Mouse (Mus musculus) thymus, adult 2 months (tissue): ENCODE data around the gene Gkn1. TPM values are rescaled to one million over a fixed set of nuclear protein-coding genes. Genes with fewer than 3 reads are reported as not detected.
A peak's percentile ranks its signal among the peaks of the same experiment; 100 is the strongest.

Experiments used
- DNase-seq: peaks from one replicate; pipeline ENCODE4 v3.0.0; 2021
- H3K27ac ChIP-seq: fragments of 200-500 bp; 2 replicates; pipeline ENCODE4 v1.5.1; 2012; ENCODE audit warnings: low read length, control low read depth; ENCODE audit not compliant: control insufficient read depth, insufficient read depth
- H3K27me3 ChIP-seq: fragments of 200-500 bp; 2 replicates; pipeline ENCODE4 v1.6.1; 2012; ENCODE audit warnings: mild to moderate bottlenecking, low read length, moderate library complexity, mixed read lengths; ENCODE audit not compliant: control insufficient read depth, insufficient read depth
- H3K36me3 ChIP-seq: fragments of 200-500 bp; 2 replicates; pipeline ENCODE4 v1.6.1; 2012; ENCODE audit warnings: mild to moderate bottlenecking, low read length, moderate library complexity; ENCODE audit not compliant: control insufficient read depth, insufficient read depth
- H3K4me1 ChIP-seq: fragments of 200-500 bp; replicated peaks from 2 replicates; pipeline ENCODE4 v1.6.1; 2012; ENCODE audit warnings: low read length; ENCODE audit not compliant: control insufficient read depth, insufficient read depth
- H3K4me3 ChIP-seq: fragments of 200-500 bp; 2 replicates; pipeline ENCODE4 v1.5.1; 2012; ENCODE audit warnings: mild to moderate bottlenecking, low read length, control low read depth, moderate library complexity; ENCODE audit not compliant: control insufficient read depth, insufficient read depth
- CTCF ChIP-seq: fragments of 200-500 bp; IDR thresholded peaks from 2 replicates; pipeline ENCODE4 v1.5.1; 2012; ENCODE audit warnings: mild to moderate bottlenecking, control low read depth, low read length, moderate library complexity, borderline replicate concordance; ENCODE audit not compliant: control insufficient read depth, poor library complexity, insufficient read depth; ENCODE audit errors: extremely low read depth
- POLR2A ChIP-seq: fragments of 200-500 bp; IDR thresholded peaks from 2 replicates; pipeline ENCODE4 v1.6.1; 2012; ENCODE audit warnings: mild to moderate bottlenecking, low read length, control low read depth, moderate library complexity; ENCODE audit not compliant: control insufficient read depth, poor library complexity, insufficient read depth; ENCODE audit errors: extremely low read depth
- WGBS: fragments of 180-500 bp; shearing (Covaris S2); methylation state at CpG from one replicate; pipeline ENCODE4 v1.1.7; 2018; 5-methylcytosine and 5-hydroxymethylcytosine counted together
- polyA plus RNA-seq: library from polyadenylated mRNA; depleted of rRNA; stranded (reverse); fragments of >200 nt; gene quantifications from 2 replicates; pipeline ENCODE4 v1.2.3, GENCODE M21; 2012

The Gkn1 gene
- polyA plus RNA-seq, 1 experiment: 0.75 TPM

DNA sequence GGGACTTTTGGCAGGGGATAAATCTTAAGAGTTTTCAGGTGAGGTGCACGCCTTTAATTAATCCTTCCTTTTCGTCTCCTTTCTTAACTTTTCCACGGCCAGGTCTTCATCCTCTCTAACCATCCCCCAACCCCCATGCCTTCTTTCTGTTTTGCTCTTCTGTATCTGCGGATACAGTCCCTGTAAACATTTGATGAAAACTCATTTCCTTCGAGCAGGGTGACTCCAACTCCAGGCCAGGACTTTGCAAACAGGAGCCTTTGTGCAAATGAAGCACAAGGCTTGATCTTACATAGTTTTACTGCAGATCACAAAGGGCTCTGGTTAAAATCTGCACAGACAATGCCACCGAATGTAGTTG is 14.8 kb downstream of the Gkn1 start:
- H3K27me3 ChIP-seq: peaks cover 7% of the 10 kb centered on the region; the same call in 1 of the 2 replicates
- H3K4me3 ChIP-seq: no peak overlapping the region

DNA sequence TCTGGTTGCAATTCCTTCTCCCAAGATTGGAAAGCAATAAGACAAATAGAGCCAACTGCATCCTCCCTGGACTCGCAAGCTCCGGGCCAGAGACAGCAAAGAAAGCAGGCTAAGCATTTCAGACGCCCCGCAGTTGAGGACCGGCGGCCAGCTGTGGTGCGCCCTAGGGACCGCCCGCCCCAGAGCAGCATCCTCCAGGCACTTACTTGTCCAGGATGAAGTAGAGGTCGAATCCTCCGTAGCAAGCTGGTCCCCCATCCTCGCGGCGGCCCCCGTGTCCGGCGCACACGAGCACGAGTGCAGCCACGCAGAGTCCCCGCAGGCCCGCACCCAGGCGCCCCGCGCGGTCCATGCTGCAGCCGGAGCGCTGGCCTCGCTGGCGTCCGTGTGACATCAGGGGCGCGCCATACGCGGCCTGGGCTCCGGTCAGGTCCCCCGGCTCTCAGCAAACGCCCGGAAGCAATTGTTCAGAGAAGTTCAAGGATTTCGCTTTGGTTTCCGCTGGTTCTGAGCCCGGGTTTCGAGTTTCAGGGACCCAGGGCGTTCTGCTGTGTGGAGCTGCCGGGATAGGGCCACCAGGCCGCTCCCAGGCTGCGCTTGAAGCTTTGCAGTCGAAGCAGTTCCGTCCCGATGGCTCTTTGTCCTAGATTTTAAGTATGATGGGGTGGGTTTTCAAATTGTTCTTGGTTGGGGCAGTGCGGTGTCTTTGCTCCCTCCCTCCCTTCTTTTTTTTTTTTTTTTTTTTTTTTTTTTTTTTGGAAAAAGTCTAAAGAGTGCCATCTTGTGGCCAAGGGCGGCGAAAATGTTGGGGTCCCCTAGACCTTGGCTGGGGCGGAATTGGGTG is 15.4 kb downstream of the Gkn1 start, which contains the start of gene Antxr1:
Antxr1 (minus strand) TSS at position 731 of the 844 bp plus-strand sequence.
- peak; percentile 30 for DNase-seq
- WGBS: 1% methylated on average over 54 of the region's 54 CpGs
- Histone ChIP-seq H3K27me3 (peaks cover 7% of the 10 kb centered on the region; the same call in 1 of the 2 replicates), H3K4me3 (peak within 1 kb of the TSS; percentile 28), H3K4me1 (peaks cover 5% of the 10 kb centered on the region), H3K27ac (no peak within 1 kb of the TSS), H3K36me3 (no peaks in the 10 kb centered on the region)
- TF ChIP-seq CTCF: no peak
- no peak for TF ChIP-seq POLR2A

More for the DNA sequence above, 14.8 kb downstream of the Gkn1 start:
- Histone ChIP-seq H3K36me3 (no peaks in the 10 kb centered on the region), H3K4me1 (peaks cover 5% of the 10 kb centered on the region), H3K27ac (no peak overlapping the region)
- no peak for DNase-seq
- 40% methylated on average over 6 of the region's 6 CpGs for WGBS
- TF ChIP-seq CTCF: no peak
- TF ChIP-seq POLR2A: no peak

DNA sequence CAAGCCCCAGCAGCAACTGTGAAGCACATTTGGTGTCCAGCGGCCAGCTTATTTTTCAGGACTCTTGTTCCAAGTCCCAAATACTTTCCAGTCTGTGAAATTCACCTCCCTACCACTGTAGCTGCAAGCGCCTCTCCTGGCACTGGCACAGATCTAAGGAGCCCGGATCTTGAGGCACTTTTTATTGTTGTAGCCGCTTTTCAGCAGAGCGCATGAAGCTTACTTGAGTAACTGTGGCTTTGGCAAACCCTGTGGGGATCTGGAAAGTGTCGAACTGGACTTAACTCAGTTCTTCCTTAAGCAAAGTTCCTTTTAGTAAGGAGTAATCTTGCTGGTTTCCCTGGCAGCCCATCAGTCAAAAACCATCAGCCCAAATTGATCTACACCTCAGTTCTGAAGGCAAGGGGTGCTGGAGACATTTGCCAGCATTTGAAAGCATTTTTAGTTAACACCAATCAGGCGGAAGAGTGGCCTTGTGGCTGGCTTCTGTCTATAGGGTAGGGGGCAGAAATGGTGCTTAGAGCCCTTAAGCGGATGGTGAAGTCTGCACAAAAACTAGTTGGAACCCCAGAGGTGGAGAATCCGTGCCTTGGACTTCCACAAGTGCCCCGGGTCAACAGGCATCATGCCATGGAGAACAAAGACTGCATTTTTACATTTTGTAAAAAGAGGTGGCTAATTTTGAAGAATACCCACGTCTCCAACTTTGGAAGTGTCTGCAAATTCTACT is 16.2 kb downstream of the Gkn1 start:
- no peak overlapping the region for H3K27ac ChIP-seq
- H3K4me1 ChIP-seq: peaks cover 5% of the 10 kb centered on the region
- peaks cover 7% of the 10 kb centered on the region; the same call in 1 of the 2 replicates for H3K27me3 ChIP-seq
- no peak for TF ChIP-seq POLR2A
- no peak for TF ChIP-seq CTCF
- WGBS: 54% methylated on average over 11 of the region's 11 CpGs
- no peak overlapping the region for H3K4me3 ChIP-seq
- no peaks in the 10 kb centered on the region for H3K36me3 ChIP-seq
- no peak for DNase-seq

DNA sequence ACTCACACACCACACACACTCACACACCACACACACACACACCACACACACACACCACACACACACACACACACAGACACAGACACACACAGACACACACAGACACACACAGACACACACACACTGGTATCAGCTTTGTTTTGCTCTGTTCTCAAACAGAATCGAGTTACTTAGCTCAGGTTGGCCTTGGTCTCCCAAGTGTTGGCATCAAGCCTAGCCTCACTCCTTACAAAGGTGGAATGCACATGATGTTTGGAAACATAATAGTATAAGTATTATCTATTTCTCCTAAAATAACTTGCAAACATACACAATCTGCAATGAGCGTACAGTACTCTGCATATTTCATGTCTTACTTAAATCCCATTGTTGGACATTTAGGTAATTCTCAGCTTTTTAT is 18.4 kb downstream of the Gkn1 start:
- no peak overlapping the region for H3K4me3 ChIP-seq
- DNase-seq: no peak
- WGBS: 82% methylated on average over 2 of the region's 2 CpGs

DNA sequence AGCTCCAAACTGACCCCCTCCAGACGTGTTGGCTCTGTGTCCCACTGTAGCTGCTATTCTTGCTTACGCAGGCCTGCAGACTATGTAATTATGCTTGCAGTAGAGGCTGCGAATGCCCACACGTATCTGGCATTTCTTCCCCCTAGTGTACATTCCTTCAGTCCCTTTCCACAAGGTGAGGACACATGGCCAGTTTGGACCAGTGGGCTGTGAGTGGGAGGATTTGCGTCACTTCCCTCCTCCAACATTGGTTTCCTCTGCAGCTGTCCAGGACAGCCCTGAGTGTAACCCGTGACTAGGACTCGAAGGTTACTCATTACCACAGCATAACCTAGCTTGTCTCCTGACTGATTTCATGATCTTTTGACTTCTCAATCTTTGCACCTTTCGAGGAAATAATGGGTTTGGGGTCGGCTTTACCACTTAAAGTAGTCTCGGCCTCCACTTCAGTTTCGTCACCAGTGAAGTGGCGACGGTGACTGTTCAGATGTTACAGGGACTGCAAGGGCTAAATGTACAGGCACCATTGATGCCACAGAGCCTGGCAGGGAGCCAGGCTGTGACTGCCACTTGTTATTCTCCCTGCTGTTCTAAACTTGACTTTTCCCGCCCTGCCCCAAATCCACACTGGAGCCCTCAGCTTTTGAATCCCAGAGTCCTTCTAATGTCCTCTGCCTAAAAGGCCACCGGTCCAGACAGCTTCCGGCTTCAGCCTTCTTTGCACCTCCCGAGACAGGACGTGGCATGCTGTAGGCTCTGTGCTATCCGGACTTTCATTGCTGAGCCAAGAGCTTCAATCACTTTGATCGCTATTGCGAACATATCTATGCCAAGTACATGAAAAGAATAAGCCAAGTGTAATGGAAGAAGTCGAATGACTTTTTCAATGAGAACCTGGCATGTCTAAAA is 22.2 kb downstream of the Gkn1 start:
- 86% methylated on average over 22 of the region's 22 CpGs for WGBS
- no peaks in the 10 kb centered on the region; the same call in 1 of the 2 replicates for H3K27me3 ChIP-seq
- no peaks in the 10 kb centered on the region for H3K4me1 ChIP-seq
- H3K36me3 ChIP-seq: no peaks in the 10 kb centered on the region
- TF ChIP-seq CTCF (no peak), POLR2A (no peak)
- no peak for DNase-seq
- no peak overlapping the region for H3K27ac ChIP-seq
- H3K4me3 ChIP-seq: no peak overlapping the region

More for the DNA sequence above, 18.4 kb downstream of the Gkn1 start:
- no peak for TF ChIP-seq POLR2A
- no peak for TF ChIP-seq CTCF
- H3K4me1 ChIP-seq: peaks cover 5% of the 10 kb centered on the region
- H3K27ac ChIP-seq: no peak overlapping the region
- H3K27me3 ChIP-seq: peaks cover 7% of the 10 kb centered on the region; the same call in 1 of the 2 replicates
- no peaks in the 10 kb centered on the region for H3K36me3 ChIP-seq
